Mouse (Mus musculus) embryonic stem cell, embryonic (primary cell): ENCODE measurements around the gene Gm49322.

Experiments
- CTCF ChIA-PET, 4 experiments: fragments of 300-600 bp in 2 of 4; fragments of 350-600 bp in 2 of 4; sonication (Branson Sonifier 250); formaldehyde crosslinking; loops; one replicate each; lab custom pipeline; 2022; ENCODE audit warnings: inconsistent platforms in 2 of 4; lab: Charles Lee
- POLR2A ChIA-PET, 4 experiments: fragments of 300-600 bp in 2 of 4; fragments of 350-600 bp in 2 of 4; sonication (Branson Sonifier 250); formaldehyde crosslinking; loops; one replicate each; lab custom pipeline; 2022; ENCODE audit warnings: antibody characterized with exemption in 4 of 4, inconsistent platforms in 1 of 4; lab: Charles Lee

The Gm49322 gene

DNA sequence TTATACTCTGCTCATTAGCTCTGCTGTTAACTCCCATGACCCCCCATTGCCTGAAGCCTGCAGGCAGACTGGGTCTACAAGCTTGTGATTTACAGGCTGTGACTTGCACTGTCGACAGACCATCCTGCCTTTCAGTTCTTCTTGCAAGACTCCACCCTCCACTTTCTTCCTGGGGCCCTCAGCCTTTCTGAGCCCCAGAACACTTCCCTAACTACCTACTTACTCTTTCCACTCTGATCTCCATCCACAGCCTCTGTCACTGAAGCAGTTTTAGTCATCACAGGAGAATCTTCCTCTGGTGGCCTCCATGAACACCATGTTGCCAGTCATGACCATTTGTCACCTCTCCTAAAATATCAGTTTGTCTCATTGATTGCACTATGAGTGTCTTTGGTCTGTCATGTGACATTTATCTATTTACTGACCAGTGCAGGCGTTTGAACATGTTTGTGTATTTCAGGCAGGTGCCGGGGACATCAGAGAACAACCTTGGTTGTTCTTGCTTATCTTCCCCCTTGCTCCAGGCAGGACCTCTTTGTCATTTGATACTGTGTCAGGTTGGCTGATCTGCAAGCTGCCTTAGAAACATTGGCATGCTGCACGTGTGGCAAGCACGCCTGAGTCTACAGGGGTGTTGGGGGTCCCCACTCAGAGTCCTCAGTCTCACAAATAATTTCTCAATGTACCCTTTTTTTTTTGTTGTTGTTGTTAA lies 57.8 kb downstream of the Gm49322 start:
- ChIA-PET CTCF (no interaction called here), POLR2A (interaction anchor here in 3 of 4 experiments (0.8 to 33.3 kb wide), 14 partner anchors 8 to 295 kb away, joined by 3 to 944 read pairs (median 10); partner anchors contain the start of genes Csnk1g2 (in 2 of the 3), Mknk2 (in 2 of the 3), Abhd17a (in 1 of the 3) and Btbd2 (in 1 of the 3))

DNA sequence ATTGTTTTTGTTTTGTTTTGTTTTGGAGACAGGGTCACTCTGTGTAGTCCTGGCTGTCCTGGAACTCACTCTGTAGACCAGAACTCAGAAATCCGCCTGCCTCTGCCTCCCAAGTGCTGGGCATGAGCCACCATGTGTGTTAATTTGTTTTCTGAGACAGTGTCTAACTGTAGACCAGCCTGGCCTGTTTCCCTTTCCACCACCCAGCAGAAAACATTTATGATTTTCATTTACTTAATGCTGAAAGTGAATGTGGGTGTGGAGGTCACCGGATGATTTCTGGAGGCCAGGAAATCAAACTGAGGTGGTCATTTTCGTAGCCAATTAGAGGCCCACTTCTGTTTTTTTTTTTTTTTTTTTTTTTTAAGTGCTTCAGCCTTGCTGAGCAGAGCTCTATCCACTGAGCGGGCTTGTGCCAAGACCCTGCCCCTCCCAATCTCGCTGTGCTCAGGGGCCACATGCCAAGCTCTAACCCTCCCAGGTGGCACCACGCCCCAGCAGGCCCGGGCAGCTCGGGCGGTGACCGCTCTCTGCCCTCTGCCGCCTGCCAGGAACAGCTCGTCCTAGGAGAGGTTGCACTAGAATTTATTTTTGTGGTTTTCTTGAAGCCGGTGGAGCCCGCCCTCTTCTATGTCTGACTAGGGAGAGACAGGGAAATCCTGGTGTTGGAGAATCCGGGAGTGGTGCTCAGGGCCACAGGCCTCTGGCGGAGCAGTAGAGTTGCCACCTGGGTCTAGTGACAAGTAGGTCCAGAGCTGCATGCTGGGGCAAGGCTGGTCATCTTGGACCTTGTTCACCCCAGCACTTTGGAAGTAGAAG lies 58.6 kb downstream of the Gm49322 start:
- CTCF ChIA-PET = interaction anchor here in 3 of 4 experiments (0.6 to 1.3 kb wide), 13 partner anchors 10 to 291 kb away, joined by 3 to 9 read pairs (median 4); partner anchors contain the start of genes Atp8b3 (in 1 of the 3) and Rexo1 (in 1 of the 3)
- POLR2A ChIA-PET = interaction anchor here (0.6 to 33.3 kb wide), 30 partner anchors 7 to 746 kb away, joined by 3 to 944 read pairs (median 4); partner anchors contain the start of genes Abhd17a (in 2 of the 4), Csnk1g2 (in 2 of the 4), Mknk2 (in 2 of the 4) and Rexo1 (in 2 of the 4)

DNA sequence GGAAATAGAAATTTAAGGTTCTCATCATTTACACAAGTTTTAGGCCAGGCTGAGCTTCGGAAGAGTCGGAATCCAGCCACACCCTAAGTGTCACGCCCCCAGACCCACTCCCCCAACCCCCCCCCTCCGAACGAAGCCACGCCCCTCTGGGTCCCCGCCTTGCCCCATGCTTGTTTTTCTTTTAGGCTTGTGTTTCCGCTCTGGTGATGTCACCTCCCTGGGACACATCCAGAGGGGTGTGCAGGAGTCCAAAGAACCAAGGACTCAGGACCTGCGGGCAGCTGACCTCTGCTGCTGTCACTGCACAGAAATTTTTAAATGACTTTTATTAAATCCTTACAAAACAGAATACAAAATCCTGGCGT lies 59.2 kb downstream of the Gm49322 start:
- POLR2A ChIA-PET = interaction anchor here (0.6 to 33.3 kb wide), 29 partner anchors 7 to 746 kb away, joined by 3 to 944 read pairs (median 4); partner anchors contain the start of genes Abhd17a (in 2 of the 4), Csnk1g2 (in 2 of the 4), Mknk2 (in 2 of the 4) and Rexo1 (in 2 of the 4)
- CTCF ChIA-PET = interaction anchor here in 3 of 4 experiments (0.6 to 1.3 kb wide), 13 partner anchors 11 to 290 kb away, joined by 3 to 9 read pairs (median 4); partner anchors contain the start of genes Atp8b3 (in 1 of the 3) and Rexo1 (in 1 of the 3)
